Mouse (Mus musculus) heart, embryonic 15.5 days (tissue): ENCODE data around the gene Zwint. TPM values are rescaled to one million over a fixed set of nuclear protein-coding genes. Genes with fewer than 3 reads are reported as not detected.

Experiments used
- ATAC-seq: fragments of 200-750 bp; cut with Nextera tagmentation; replicated peaks from 2 replicates; pipeline ENCODE4 v1.8.0; 2017; ENCODE audit warnings: low read depth, moderate TSS enrichment; ENCODE audit not compliant: insufficient number of reproducible peaks, insufficient read depth, low FRiP score
- H3K27ac ChIP-seq: fragments of 300-500 bp; sonication (generic); 2 replicates; pipeline ENCODE4 v1.5.1; 2015; ENCODE audit warnings: mild to moderate bottlenecking, inconsistent platforms
- H3K27me3 ChIP-seq: fragments of 300-500 bp; sonication (generic); 2 replicates; pipeline ENCODE4 v1.6.1; 2015; ENCODE audit warnings: inconsistent platforms
- H3K36me3 ChIP-seq: fragments of 300-500 bp; sonication (generic); 2 replicates; pipeline ENCODE4 v1.6.1; 2015; ENCODE audit warnings: mild to moderate bottlenecking, inconsistent platforms
- H3K4me1 ChIP-seq: fragments of 300-500 bp; sonication (generic); replicated peaks from 2 replicates; pipeline ENCODE4 v1.6.1; 2015; ENCODE audit warnings: inconsistent platforms
- H3K4me2 ChIP-seq: fragments of 300-500 bp; sonication (generic); 2 replicates; pipeline ENCODE4 v1.6.1; 2015; ENCODE audit warnings: inconsistent platforms, mild to moderate bottlenecking, moderate library complexity
- H3K4me3 ChIP-seq: fragments of 300-500 bp; sonication (generic); 2 replicates; pipeline ENCODE4 v1.5.1; 2015; ENCODE audit warnings: mild to moderate bottlenecking, inconsistent platforms
- H3K9ac ChIP-seq: fragments of 300-500 bp; sonication (generic); 2 replicates; pipeline ENCODE4 v1.6.1; 2015; ENCODE audit warnings: mild to moderate bottlenecking, inconsistent platforms
- H3K9me3 ChIP-seq: fragments of 300-500 bp; sonication (generic); replicated peaks from 2 replicates; pipeline ENCODE4 v1.6.1; 2016; ENCODE audit warnings: inconsistent platforms
- WGBS: fragments of 180-500 bp; shearing (Covaris S2); methylation state at CpG from one replicate; pipeline ENCODE4 v1.1.7; 2015; ENCODE audit warnings: mixed read lengths; 5-methylcytosine and 5-hydroxymethylcytosine counted together
- polyA plus RNA-seq: library from polyadenylated mRNA; unstranded; fragments of >200 nt; fragmentation: Nextera tagmentation; extraction: Ambion mirVana; gene quantifications from 2 replicates; pipeline ENCODE4 v1.2.1, GENCODE M21; 2015

The Zwint gene
- polyA plus RNA-seq, 1 experiment from 2014 or later = 200 TPM

DNA sequence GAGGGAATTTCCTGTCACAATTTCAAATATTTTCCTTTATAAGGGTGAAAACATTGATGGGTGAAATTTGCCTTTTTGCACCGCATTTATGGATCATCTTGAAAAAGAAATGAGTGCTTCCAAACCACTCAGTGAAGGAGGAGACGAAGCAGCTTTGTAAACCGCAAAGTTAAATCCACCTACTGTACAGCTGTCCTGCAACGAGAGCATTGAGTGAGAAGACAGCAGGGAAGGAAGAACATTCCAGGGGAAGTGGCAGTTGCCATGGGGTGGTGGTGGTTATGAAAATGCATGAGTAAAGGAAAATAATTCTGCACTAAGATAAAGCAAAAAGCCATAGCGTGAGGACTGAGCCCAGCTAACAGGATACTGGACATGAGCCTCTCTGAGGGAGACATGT is 13.2 kb downstream of the Zwint start:
- Histone ChIP-seq H3K27me3 (no peaks in the 10 kb centered on the region), H3K9me3 (no peaks in the 10 kb centered on the region), H3K9ac (no peak overlapping the region), H3K4me3 (no peak overlapping the region), H3K36me3 (peaks cover 30% of the 10 kb centered on the region), H3K4me1 (peaks cover 7% of the 10 kb centered on the region), H3K4me2 (no peak overlapping the region), H3K27ac (no peak overlapping the region)
- no peak for ATAC-seq
- WGBS = 86% methylated on average over 5 of the region's 5 CpGs

DNA sequence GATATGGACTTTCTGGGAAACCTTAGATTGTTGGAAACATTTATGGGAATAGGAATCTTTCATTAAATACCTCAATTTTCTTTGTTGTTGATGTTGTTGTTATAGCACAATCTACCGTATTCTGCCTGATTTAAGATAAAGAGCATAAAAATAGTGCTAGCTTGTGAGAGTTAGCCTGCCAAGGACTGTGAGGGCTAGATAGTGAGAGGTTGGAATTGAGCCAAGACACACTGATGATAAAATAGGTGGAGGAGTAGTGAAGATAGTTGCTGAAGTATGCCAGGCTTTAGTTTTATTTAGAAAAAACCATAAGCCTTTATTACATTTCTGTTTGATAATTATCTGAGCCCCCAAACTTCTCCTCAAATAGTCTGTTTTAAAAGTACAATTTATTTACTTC is 14.4 kb downstream of the Zwint start:
- WGBS = 20% methylated on average over 1 of the region's 1 CpGs
- no peaks in the 10 kb centered on the region for H3K9me3 ChIP-seq
- ATAC-seq = no peak
- no peaks in the 10 kb centered on the region for H3K27me3 ChIP-seq
- peaks cover 7% of the 10 kb centered on the region for H3K4me1 ChIP-seq
- H3K27ac ChIP-seq = peak overlapping the region; percentile 47
- peaks cover 30% of the 10 kb centered on the region for H3K36me3 ChIP-seq
- no peak overlapping the region for H3K9ac ChIP-seq
- no peak overlapping the region for H3K4me3 ChIP-seq
- H3K4me2 ChIP-seq = no peak overlapping the region

DNA sequence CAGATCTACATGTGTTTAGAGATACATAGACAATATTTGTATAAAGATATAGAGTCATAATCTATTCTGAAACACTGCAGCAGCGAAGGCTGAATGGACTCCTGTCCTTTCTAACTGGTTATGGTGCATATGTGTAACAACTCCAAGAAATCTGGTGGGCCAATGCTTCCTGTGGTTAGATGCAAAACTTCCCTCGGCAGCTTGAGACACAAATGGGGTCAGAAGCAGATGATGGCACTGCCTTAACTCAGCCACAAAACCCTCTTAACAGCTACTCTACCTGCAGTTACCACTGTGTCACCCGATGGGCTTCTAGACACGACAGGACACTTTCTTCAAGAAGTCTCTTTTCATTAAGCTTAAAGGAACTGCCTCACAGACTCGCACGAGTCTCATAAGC is 21.3 kb downstream of the Zwint start:
- WGBS = 71% methylated on average over 6 of the region's 6 CpGs
- H3K27me3 ChIP-seq = no peaks in the 10 kb centered on the region
- no peak overlapping the region for H3K4me2 ChIP-seq
- no peak overlapping the region for H3K9ac ChIP-seq
- no peak overlapping the region for H3K27ac ChIP-seq
- H3K4me3 ChIP-seq = no peak overlapping the region
- ATAC-seq = no peak
- no peaks in the 10 kb centered on the region for H3K9me3 ChIP-seq
- H3K4me1 ChIP-seq = 0 out of 2 replicates have a peak, but pooled peaks cover 6% of the 10 kb centered on the region
- peaks cover 16% of the 10 kb centered on the region for H3K36me3 ChIP-seq

DNA sequence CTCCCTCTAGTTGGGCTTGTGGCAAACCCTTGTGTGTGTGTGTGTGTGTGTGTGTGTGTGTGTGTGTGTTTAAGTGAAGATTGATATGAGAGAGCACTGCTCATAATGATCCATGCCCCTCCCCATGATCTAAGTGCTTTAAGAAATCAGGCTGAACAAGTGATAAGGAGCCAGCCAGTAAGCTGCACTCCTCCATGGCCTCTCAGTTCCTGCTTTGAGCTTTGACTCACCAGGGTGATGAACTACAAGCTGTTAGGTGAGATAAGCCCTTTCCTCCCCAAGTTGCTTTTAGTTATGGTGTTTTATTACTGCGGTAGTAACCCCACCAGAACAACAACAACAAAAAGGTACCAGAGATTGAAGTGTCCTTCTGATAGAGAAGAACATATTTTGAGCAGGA is 21.9 kb downstream of the Zwint start:
- Histone ChIP-seq H3K4me1 (0 out of 2 replicates have a peak, but pooled peaks cover 6% of the 10 kb centered on the region), H3K27me3 (no peaks in the 10 kb centered on the region), H3K4me3 (no peak overlapping the region), H3K9me3 (no peaks in the 10 kb centered on the region), H3K9ac (no peak overlapping the region), H3K27ac (no peak overlapping the region), H3K4me2 (no peak overlapping the region), H3K36me3 (peaks cover 15% of the 10 kb centered on the region)
- WGBS = 42% methylated on average over 1 of the region's 1 CpGs
- no peak for ATAC-seq

DNA sequence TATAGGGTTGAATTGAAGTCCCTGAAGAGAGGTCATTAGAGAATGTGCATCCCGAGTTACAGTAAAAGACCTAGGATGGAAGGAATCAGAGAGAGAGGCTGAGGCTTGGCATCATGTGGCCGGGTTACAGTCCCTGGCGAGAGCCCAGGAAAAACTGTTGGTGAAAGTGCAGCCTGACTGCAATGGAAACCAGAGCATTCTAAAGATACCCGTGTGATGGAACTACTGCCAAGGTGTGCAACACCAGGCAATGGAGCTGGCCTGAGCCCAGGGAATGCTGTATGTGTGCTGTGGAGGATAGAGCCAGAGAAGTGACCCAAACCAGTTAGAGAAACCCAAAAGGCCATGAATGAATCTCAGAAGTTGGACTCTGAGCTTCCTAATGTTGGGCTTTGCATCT is 24.4 kb downstream of the Zwint start:
- no peaks in the 10 kb centered on the region for H3K9me3 ChIP-seq
- no peak overlapping the region for H3K4me2 ChIP-seq
- H3K36me3 ChIP-seq = peaks cover 7% of the 10 kb centered on the region
- peak; percentile 67 for ATAC-seq
- 0 out of 2 replicates have a peak, but pooled peaks cover 6% of the 10 kb centered on the region for H3K4me1 ChIP-seq
- no peak overlapping the region for H3K4me3 ChIP-seq
- 49% methylated on average over 4 of the region's 4 CpGs for WGBS
- no peak overlapping the region for H3K9ac ChIP-seq
- no peak overlapping the region for H3K27ac ChIP-seq
- H3K27me3 ChIP-seq = no peaks in the 10 kb centered on the region

DNA sequence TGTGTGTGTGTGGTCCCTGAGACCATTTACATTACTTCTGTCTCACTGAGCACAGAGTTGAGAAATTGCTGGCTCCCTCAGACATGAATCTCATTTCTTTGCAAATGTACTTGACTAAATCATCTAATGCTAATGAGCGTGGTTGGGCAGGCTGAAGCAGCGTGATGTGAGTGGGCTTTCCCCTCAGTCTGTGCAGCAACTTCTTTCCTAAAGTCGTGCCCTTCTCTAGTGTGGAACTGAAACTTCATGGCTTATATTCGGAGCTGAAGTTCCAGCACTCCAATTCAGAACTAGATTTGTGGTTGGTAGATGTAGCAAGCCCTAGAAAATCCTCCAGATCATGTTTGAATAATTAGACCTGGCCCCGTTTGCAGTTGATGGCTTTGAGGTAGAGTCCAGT is 46.4 kb downstream of the Zwint start:
- Histone ChIP-seq H3K9me3 (no peaks in the 10 kb centered on the region), H3K9ac (no peak overlapping the region), H3K4me3 (no peak overlapping the region), H3K4me2 (no peak overlapping the region), H3K4me1 (no peaks in the 10 kb centered on the region), H3K27ac (no peak overlapping the region), H3K27me3 (no peaks in the 10 kb centered on the region), H3K36me3 (no peaks in the 10 kb centered on the region)
- ATAC-seq = no peak
- 77% methylated on average over 5 of the region's 5 CpGs for WGBS

DNA sequence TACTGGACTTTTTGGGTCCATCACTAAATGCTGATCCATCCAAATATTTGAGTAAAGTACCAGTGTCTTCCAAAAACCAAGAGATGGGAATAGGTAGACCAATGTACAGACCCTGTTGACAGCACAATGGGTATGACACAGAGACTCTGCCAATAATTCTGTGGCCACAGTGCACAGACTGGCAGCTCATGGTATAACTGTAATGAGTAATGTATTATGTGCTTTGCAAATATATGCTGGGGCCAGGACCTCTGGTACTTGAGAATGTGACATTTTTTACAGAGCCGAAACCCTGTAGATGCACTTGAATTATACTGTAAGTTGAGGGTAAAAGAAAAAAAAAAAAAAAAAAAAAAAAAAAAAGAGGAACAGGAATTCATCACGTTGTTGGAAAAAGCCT is 59.1 kb downstream of the Zwint start:
- ATAC-seq = no peak
- H3K9me3 ChIP-seq = no peaks in the 10 kb centered on the region
- H3K4me3 ChIP-seq = no peak overlapping the region
- no peaks in the 10 kb centered on the region for H3K27me3 ChIP-seq
- no peak overlapping the region for H3K9ac ChIP-seq
- no peak overlapping the region for H3K4me2 ChIP-seq
- no peaks in the 10 kb centered on the region for H3K36me3 ChIP-seq
- 56% methylated on average over 2 of the region's 2 CpGs for WGBS
- no peak overlapping the region for H3K27ac ChIP-seq
- H3K4me1 ChIP-seq = no peaks in the 10 kb centered on the region
